Mouse (Mus musculus) midbrain, embryonic 13.5 days (tissue): ENCODE data around the gene Yeats4. TPM values are rescaled to one million over a fixed set of nuclear protein-coding genes. Genes with fewer than 3 reads are reported as not detected.

Experiments
- ATAC-seq: fragments of 200-750 bp; cut with Nextera tagmentation; 2 replicates; pipeline ENCODE4 v1.8.0; 2017; ENCODE audit warnings: mild to moderate bottlenecking, moderate TSS enrichment, moderate library complexity
- H3K27ac ChIP-seq: fragments of 300-500 bp; sonication (generic); 2 replicates; pipeline ENCODE4 v1.5.1; 2015; ENCODE audit warnings: inconsistent platforms, mild to moderate bottlenecking, moderate library complexity
- H3K27me3 ChIP-seq: fragments of 300-500 bp; sonication (generic); 2 replicates; pipeline ENCODE4 v1.6.1; 2015; ENCODE audit warnings: mild to moderate bottlenecking, inconsistent platforms
- H3K36me3 ChIP-seq: fragments of 300-500 bp; sonication (generic); 2 replicates; pipeline ENCODE4 v1.6.1; 2015; ENCODE audit warnings: mild to moderate bottlenecking, inconsistent platforms
- H3K4me1 ChIP-seq: fragments of 300-500 bp; sonication (generic); replicated peaks from 2 replicates; pipeline ENCODE4 v1.6.1; 2015; ENCODE audit warnings: inconsistent platforms
- H3K4me2 ChIP-seq: fragments of 300-500 bp; sonication (generic); replicated peaks from 2 replicates; pipeline ENCODE4 v1.6.1; 2015; ENCODE audit warnings: moderate library complexity, mild to moderate bottlenecking, inconsistent platforms
- H3K4me3 ChIP-seq: fragments of 300-500 bp; sonication (generic); replicated peaks from 2 replicates; pipeline ENCODE4 v1.5.1; 2015; ENCODE audit warnings: mild to moderate bottlenecking, inconsistent platforms
- H3K9ac ChIP-seq: fragments of 300-500 bp; sonication (generic); replicated peaks from 2 replicates; pipeline ENCODE4 v1.6.1; 2015; ENCODE audit warnings: mild to moderate bottlenecking, inconsistent platforms
- H3K9me3 ChIP-seq: fragments of 300-500 bp; sonication (generic); 2 replicates; pipeline ENCODE4 v1.6.1; 2016; ENCODE audit warnings: mild to moderate bottlenecking, inconsistent platforms
- WGBS: fragments of 180-500 bp; shearing (Covaris S2); methylation state at CpG from one replicate; pipeline ENCODE4 v1.1.7; 2015; 5-methylcytosine and 5-hydroxymethylcytosine counted together
- polyA plus RNA-seq: library from polyadenylated mRNA; unstranded; fragments of >200 nt; fragmentation: Nextera tagmentation; extraction: Ambion mirVana; gene quantifications from 2 replicates; pipeline ENCODE4 v1.2.1, GENCODE M21; 2015

The Yeats4 gene
- polyA plus RNA-seq, 1 experiment from 2014 or later, result 141 TPM

DNA sequence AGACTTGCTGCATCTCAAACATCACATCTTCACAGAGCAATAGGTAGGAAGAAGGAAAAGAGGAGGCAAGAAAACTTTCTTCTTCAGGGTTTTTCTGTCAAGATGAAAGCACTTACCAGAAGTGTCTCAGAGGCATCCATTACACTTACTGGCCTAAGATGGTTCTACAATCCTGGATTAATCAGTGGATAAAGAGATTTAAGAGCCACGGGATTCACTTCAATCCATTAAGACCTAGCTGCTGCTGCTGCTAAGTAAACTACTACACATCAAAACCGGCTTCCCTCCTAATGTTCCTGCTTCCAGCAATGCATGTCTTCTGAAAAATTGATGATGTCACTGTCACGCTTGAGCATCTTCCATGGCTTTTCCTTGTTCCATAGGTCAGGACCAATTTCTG, 27.6 kb downstream of the Yeats4 start:
- H3K9me3 ChIP-seq, result no peaks in the 10 kb centered on the region
- H3K27me3 ChIP-seq, result no peaks in the 10 kb centered on the region
- peaks cover 13% of the 10 kb centered on the region for H3K4me1 ChIP-seq
- no peak for ATAC-seq
- H3K36me3 ChIP-seq, result no peaks in the 10 kb centered on the region
- 80% methylated on average over 3 of the region's 3 CpGs for WGBS
- no peak overlapping the region for H3K9ac ChIP-seq
- H3K4me2 ChIP-seq, result no peak overlapping the region
- H3K27ac ChIP-seq, result no peak overlapping the region
- H3K4me3 ChIP-seq, result no peak overlapping the region

DNA sequence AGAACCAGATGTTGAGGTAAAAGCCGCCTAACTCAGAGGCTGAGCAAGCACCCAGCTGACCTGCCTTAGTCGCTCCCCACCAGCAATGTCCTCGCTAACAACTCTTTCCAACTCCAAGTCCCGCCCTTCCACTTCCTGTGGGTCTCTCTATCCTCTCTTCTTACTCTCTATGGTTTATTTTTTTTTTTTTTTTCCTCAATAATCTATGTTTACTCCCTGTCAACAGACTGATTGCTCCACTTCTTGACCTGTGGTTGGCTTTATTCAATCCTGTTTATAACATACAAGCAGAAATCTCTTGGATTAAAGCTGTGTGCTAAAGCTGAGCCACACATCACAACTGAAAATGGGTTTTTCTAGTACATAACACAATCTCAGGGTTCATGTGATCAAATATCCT, 28.6 kb downstream of the Yeats4 start:
- 92% methylated on average over 4 of the region's 4 CpGs for WGBS

DNA sequence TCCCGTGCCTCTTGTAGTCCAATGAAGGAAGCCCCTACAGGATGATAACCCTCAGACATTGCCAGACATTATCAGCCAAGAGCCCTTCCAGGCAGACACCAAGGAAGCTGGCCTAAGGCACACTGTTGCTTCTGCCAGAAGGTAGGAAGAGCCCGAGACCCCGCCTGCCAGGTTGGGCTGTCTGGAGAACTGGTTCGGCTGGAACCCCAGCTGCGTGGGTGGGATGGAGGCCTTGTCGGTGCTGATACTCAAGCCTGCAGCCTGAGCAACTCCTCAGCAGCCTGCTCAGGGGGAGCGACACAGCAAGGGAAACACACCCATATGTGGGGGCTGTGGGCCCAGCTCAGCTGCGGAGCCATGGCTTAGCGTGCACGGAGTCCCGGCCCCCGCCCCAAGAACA, 29.3 kb downstream of the Yeats4 start:
- Histone ChIP-seq H3K9ac (no peak overlapping the region), H3K36me3 (no peaks in the 10 kb centered on the region), H3K27me3 (no peaks in the 10 kb centered on the region), H3K9me3 (no peaks in the 10 kb centered on the region), H3K27ac (no peak overlapping the region), H3K4me1 (peaks cover 9% of the 10 kb centered on the region), H3K4me3 (no peak overlapping the region), H3K4me2 (no peak overlapping the region)
- no peak for ATAC-seq
- 93% methylated on average over 12 of the region's 12 CpGs for WGBS

More for the DNA sequence above, 28.6 kb downstream of the Yeats4 start:
- ATAC-seq, result no peak
- no peak overlapping the region for H3K4me2 ChIP-seq
- H3K36me3 ChIP-seq, result no peaks in the 10 kb centered on the region
- H3K9me3 ChIP-seq, result no peaks in the 10 kb centered on the region
- no peak overlapping the region for H3K27ac ChIP-seq
- H3K4me1 ChIP-seq, result peaks cover 13% of the 10 kb centered on the region
- H3K9ac ChIP-seq, result no peak overlapping the region
- H3K4me3 ChIP-seq, result no peak overlapping the region
- H3K27me3 ChIP-seq, result no peaks in the 10 kb centered on the region

DNA sequence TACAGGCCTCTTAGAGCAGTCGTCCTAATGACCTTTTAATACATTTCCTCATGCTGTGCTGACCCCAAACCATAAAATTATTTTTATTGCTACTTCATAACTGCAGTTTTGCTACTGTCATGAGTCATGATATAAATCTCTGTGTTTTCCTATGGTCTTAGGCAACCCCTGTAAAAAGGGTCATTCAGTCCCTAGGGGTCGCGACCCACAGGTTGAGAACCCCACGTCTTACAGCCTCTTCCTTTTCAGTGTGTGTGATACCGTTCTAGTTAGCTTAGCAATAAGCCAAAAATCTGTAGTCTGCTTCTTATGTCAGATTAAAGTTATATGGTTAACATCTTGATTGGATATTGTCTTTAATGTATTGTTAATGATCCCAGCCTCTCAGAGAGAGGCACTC, 30.9 kb downstream of the Yeats4 start:
- Histone ChIP-seq H3K36me3 (no peaks in the 10 kb centered on the region), H3K4me1 (no peaks in the 10 kb centered on the region), H3K27me3 (no peaks in the 10 kb centered on the region), H3K27ac (no peak overlapping the region), H3K9me3 (no peaks in the 10 kb centered on the region), H3K4me3 (no peak overlapping the region), H3K9ac (no peak overlapping the region), H3K4me2 (no peak overlapping the region)
- no peak for ATAC-seq
- 80% methylated on average over 5 of the region's 5 CpGs for WGBS

DNA sequence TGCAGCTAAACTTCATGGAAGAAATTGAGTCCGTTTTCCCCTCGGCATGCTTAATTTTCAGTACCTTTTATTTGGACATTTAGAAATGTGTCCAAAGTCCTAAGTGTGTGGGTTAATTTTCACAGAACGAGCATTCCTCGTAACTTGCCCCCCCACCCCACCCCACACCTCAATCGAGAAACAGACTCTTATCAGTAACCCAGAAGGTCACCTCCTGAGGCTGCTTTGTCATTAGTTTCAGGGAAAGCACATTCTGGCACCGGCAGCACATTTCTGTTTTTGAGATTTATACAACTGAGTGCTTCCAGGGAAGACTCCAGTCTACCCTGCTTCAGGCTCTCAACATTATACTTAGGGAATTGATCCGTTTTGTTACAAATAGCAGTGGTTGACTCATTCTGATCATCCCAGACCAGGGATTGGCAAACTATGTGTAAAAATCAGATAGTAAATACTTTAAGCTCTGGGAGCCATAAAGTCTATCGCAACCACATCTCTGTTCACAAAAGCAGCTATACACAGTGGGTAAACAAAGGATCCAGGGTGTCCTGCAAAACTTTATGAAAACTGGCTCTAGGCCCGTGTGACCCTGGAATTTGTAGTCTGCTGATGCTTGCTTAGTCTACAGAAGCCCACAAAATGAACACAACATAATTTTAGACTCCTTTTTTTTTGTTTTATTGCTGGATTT, 38.8 kb downstream of the Yeats4 start:
- H3K9me3 ChIP-seq, result no peaks in the 10 kb centered on the region
- 73% methylated on average over 9 of the region's 9 CpGs for WGBS
- no peaks in the 10 kb centered on the region for H3K4me1 ChIP-seq
- no peak overlapping the region for H3K9ac ChIP-seq
- H3K27ac ChIP-seq, result no peak overlapping the region
- H3K4me2 ChIP-seq, result no peak overlapping the region
- no peaks in the 10 kb centered on the region for H3K36me3 ChIP-seq
- no peak for ATAC-seq
- H3K27me3 ChIP-seq, result no peaks in the 10 kb centered on the region
- no peak overlapping the region for H3K4me3 ChIP-seq

DNA sequence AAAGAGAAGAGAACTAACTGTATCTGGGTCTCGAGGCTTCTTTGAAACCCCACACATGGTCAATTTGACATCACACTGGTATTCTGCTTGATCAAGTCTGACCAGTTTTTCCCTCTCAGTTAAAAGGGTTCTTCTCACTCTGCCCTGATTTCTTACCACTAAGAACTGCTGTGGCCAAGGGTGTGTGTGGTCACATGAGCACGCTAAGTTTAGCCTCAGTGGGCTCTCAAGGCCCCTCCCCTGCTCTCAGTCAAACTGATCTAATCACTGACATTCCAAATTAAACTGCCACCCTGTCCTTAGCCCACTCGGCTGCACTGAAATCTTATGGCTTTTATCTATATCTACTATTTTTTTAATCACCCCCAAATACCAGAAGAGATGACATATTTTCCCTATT, 43.2 kb downstream of the Yeats4 start:
- Histone ChIP-seq H3K4me1 (no peaks in the 10 kb centered on the region), H3K27ac (no peak overlapping the region), H3K9ac (no peak overlapping the region), H3K36me3 (no peaks in the 10 kb centered on the region), H3K27me3 (no peaks in the 10 kb centered on the region), H3K4me3 (no peak overlapping the region), H3K9me3 (no peaks in the 10 kb centered on the region), H3K4me2 (no peak overlapping the region)
- no peak for ATAC-seq
- WGBS, result 59% methylated on average over 3 of the region's 3 CpGs

DNA sequence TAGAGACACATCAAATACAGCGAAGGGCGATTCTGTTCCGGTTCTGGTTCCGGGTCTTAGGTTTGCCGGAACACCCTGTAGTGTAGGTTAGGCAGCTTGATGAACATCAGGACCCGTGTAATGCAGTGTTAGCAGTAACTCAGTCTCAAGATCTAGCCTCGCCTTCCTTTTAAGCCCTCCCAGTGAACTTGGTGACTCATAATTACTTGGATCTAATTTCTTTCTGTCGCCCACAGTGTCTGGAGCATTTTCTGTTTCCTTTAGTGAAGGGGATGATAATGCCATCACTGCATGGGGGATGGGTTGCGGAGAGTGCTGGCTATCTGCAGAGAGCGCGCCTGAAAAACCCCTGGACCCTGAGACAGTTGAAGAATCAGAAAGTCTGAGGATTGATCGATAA, 49.7 kb downstream of the Yeats4 start:
- H3K4me1 ChIP-seq, result no peaks in the 10 kb centered on the region
- no peaks in the 10 kb centered on the region for H3K9me3 ChIP-seq
- no peak overlapping the region for H3K4me3 ChIP-seq
- H3K36me3 ChIP-seq, result no peaks in the 10 kb centered on the region
- H3K27ac ChIP-seq, result no peak overlapping the region
- 0 out of 2 replicates have a peak overlapping the region, but pooled peaks have one; percentile 2 for H3K4me2 ChIP-seq
- no peak for ATAC-seq
- no peak overlapping the region for H3K9ac ChIP-seq
- 60% methylated on average over 12 of the region's 12 CpGs for whole genome bisulfite sequencing
- H3K27me3 ChIP-seq, result no peaks in the 10 kb centered on the region

DNA sequence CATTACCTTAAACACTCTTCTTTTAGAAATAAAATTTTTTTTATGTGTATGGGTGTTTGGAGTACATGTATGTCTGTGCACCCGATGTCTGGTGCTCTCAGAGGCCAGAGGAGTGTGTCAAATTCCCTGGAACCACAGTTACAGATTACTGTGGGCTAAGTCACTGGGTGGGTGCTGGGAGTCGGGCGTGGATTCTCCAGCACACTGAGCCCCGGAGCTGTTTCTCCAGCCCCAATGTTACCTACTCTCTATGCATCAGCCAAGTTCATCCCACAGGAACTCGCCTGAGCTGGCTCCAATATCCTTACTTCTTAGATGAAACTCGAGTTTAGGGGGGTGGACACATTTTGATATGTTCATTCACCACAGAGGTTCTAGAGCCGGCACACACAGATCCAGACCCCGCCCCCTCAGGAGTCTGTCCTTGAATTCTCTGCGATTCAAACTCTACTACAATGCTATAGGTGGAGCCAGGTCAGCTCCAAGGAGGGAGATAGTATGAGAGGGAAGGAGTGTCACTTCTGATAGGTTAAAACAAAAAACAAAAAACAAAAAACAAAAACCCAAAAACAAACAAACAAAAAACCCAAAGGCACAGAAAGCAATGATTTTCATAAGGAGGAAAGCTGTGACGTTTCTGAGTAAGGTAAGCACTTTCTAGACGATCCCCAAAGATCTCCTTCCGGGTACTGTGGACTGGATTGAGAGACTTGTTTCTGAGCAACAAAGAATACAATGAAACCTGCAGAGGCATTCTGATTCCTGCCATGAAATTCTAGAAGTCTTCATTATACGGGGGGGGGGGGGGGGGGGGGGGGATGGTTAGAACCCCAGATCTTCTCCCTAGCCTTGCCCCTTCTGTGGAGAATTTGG, 50.5 kb downstream of the Yeats4 start:
- H3K4me1 ChIP-seq, result no peaks in the 10 kb centered on the region
- ATAC-seq, result no peak
- H3K9me3 ChIP-seq, result no peaks in the 10 kb centered on the region
- H3K4me3 ChIP-seq, result no peak overlapping the region
- no peaks in the 10 kb centered on the region for H3K27me3 ChIP-seq
- 35% methylated on average over 12 of the region's 13 CpGs for WGBS
- no peak overlapping the region for H3K27ac ChIP-seq
- no peaks in the 10 kb centered on the region for H3K36me3 ChIP-seq
- H3K4me2 ChIP-seq, result peak overlapping the region; percentile 2; the same call in 1 of the 2 replicates
- no peak overlapping the region for H3K9ac ChIP-seq

DNA sequence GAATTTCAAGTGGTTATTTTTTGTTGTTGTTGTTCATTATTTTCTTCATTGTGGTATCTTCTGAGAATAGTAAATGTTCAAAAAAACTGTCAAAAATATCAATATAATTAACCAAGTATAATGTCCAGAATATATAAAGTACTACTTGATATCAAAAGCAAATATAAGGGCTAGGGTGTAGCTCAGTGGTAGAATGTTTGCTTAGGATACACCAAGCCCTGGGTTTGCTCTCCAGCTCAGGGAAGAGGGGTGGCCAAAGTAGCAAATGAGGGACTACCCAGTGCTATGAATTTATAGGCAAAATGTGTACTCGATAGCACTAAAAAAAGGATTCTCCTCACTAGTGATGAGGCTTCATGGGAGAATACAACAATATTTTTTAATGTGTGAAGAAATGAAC, 51.2 kb downstream of the Yeats4 start:
- Histone ChIP-seq H3K4me1 (no peaks in the 10 kb centered on the region), H3K4me2 (no peak overlapping the region), H3K36me3 (no peaks in the 10 kb centered on the region), H3K4me3 (no peak overlapping the region), H3K9ac (no peak overlapping the region), H3K9me3 (no peaks in the 10 kb centered on the region), H3K27ac (no peak overlapping the region), H3K27me3 (no peaks in the 10 kb centered on the region)
- no peak for ATAC-seq
- WGBS, result 89% methylated on average over 1 of the region's 1 CpGs

DNA sequence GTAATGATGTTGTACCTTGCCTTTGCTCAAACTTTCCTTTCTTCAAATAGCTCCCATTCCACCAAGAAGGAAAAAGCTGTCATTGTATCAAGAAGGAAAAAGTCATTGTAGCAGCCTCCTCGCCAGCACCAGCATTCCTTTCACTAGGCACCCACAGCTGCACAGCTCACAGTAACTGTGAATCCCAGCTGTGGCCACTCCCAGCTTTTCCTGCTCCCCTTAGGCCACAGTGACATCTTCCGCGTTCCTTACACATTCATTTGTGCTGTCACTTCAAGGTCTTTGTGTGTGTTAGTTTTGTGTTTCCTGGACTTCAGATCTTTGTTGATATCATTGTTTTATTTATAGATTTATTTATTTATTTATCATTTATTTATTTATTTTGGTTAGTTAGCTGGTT, 52.2 kb downstream of the Yeats4 start:
- Histone ChIP-seq H3K36me3 (no peaks in the 10 kb centered on the region), H3K9me3 (no peaks in the 10 kb centered on the region), H3K9ac (no peak overlapping the region), H3K27me3 (no peaks in the 10 kb centered on the region), H3K4me3 (no peak overlapping the region), H3K4me2 (no peak overlapping the region), H3K4me1 (no peaks in the 10 kb centered on the region), H3K27ac (no peak overlapping the region)
- no peak for ATAC-seq
- 50% methylated on average over 3 of the region's 3 CpGs for WGBS

DNA sequence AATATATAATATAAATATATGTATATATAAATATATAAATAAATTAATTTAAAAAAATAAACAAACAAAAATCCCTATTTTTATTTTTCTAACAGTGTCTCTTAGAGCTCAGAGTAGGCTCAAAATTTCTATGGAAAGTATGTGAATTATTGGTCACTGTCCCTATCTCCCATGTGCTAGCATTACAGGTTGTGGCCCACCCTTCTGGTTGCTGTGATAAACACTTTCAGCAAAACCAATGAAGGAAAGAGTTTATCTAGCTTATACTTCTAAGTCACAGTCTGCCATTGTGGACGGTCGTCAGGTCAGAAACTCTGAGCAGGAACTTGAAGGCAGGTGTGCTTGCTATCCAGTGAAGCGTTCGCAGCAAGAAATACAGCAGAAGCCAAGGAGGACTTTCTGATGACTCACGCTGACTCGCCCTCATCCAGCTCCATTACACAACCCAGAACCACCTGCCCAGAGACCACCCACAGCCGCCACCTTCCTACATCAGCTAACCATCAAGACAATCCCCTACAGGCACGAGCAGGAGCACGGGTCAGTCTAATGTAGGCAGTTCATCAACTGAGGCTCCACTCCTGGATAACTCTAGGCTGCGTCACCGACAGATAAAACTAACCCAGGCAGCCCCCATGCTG, 57.4 kb downstream of the Yeats4 start:
- no peaks in the 10 kb centered on the region for H3K4me1 ChIP-seq
- H3K27me3 ChIP-seq, result no peaks in the 10 kb centered on the region
- H3K4me2 ChIP-seq, result no peak overlapping the region
- H3K27ac ChIP-seq, result no peak overlapping the region
- H3K36me3 ChIP-seq, result no peaks in the 10 kb centered on the region
- no peak for ATAC-seq
- 92% methylated on average over 11 of the region's 11 CpGs for WGBS
- H3K9me3 ChIP-seq, result no peaks in the 10 kb centered on the region
- H3K4me3 ChIP-seq, result no peak overlapping the region
- no peak overlapping the region for H3K9ac ChIP-seq
